Mouse (Mus musculus) CH12.LX (cell line): ENCODE measurements at regions not wholly inside any gene's neighbourhood (a gene's known extent, or its start where the extent isn't known, plus 50 kb on each side); places are given as distances from the start of the nearest gene placed in this dataset.

Source experiments
- DNase-seq: peaks from one replicate; pipeline ENCODE4 v3.0.0-alpha.2; 2013; ENCODE audit errors: extremely low read depth
- H3K27ac ChIP-seq: 2 replicates; pipeline ENCODE4 v1.5.1; 2012; ENCODE audit warnings: low read depth, mild to moderate bottlenecking, control low read depth, moderate library complexity; ENCODE audit not compliant: insufficient read depth
- H3K27me3 ChIP-seq: replicated peaks from 2 replicates; pipeline ENCODE3; 2012; ENCODE audit warnings: inconsistent platforms
- H3K36me3 ChIP-seq, 2 experiments: replicated peaks in 1 of 2; 2 replicates each; pipeline versions ENCODE3 to v1.6.1; 2012; ENCODE audit warnings: inconsistent platforms in 1 of 2, low read length in 1 of 2, mild to moderate bottlenecking in 1 of 2, mixed read lengths in 1 of 2, moderate library complexity in 1 of 2; ENCODE audit not compliant: control insufficient read depth in 1 of 2, insufficient read depth in 1 of 2
- H3K4me1 ChIP-seq, 2 experiments: 2 replicates each; pipeline ENCODE4 v1.6.1; 2012; ENCODE audit warnings: inconsistent platforms in 1 of 2, moderate library complexity in 1 of 2; ENCODE audit not compliant: insufficient read depth in 2 of 2, control insufficient read depth in 1 of 2
- H3K4me2 ChIP-seq: 2 replicates; pipeline ENCODE4 v1.6.1; 2012; ENCODE audit warnings: low read depth, mild to moderate bottlenecking, control low read depth; ENCODE audit not compliant: poor library complexity, insufficient read depth, severe bottlenecking
- H3K4me3 ChIP-seq, 3 experiments: fragments of 150-350 bp in 1 of 3; sonication (generic) in 1 of 3; replicated peaks in 1 of 3; 2 replicates each; pipeline versions ENCODE3 to v1.5.1; 2011 to 2012; ENCODE audit warnings: low read depth in 2 of 3, low read length in 2 of 3, mild to moderate bottlenecking in 2 of 3, moderate library complexity in 2 of 3, control low read depth in 1 of 3, improper control_type of control experiment in 1 of 3, inconsistent platforms in 1 of 3, mixed read lengths in 1 of 3; ENCODE audit not compliant: poor library complexity in 1 of 3
- H3K79me2 ChIP-seq: replicated peaks from 2 replicates; pipeline ENCODE4 v1.6.1; 2012; ENCODE audit warnings: mild to moderate bottlenecking, moderate library complexity; ENCODE audit not compliant: control insufficient read depth, poor library complexity, insufficient read depth, severe bottlenecking; ENCODE audit errors: extremely low read depth
- H3K9ac ChIP-seq: 2 replicates; pipeline ENCODE4 v1.6.1; 2012; ENCODE audit warnings: low read depth, mild to moderate bottlenecking, control low read depth, moderate library complexity; ENCODE audit not compliant: insufficient read depth
- H3K9me3 ChIP-seq: replicated peaks from 2 replicates; pipeline ENCODE3; 2012; ENCODE audit warnings: low read length, inconsistent platforms, mixed read lengths
- CHD2 ChIP-seq: IDR thresholded peaks from 2 replicates; pipeline ENCODE4 v1.6.1; 2011; ENCODE audit warnings: low read length, improper control_type of control experiment
- CTCF ChIP-seq, 2 experiments: IDR thresholded peaks in 1 of 2; conservative IDR thresholded peaks in 1 of 2; 2 replicates each; pipeline ENCODE4 v1.5.1; 2011 to 2012; ENCODE audit warnings: low read depth in 2 of 2, low read length in 2 of 2, improper control_type of control experiment in 1 of 2, inconsistent platforms in 1 of 2, mild to moderate bottlenecking in 1 of 2, moderate library complexity in 1 of 2
- EP300 ChIP-seq: IDR thresholded peaks from 2 replicates; pipeline ENCODE4 v1.6.1; 2011; ENCODE audit warnings: low read length, improper control_type of control experiment
- IRF4 ChIP-seq: IDR thresholded peaks from 2 replicates; pipeline ENCODE4 v1.6.1; 2014; ENCODE audit warnings: low read depth, mild to moderate bottlenecking, inconsistent platforms, low read length, improper control_type of control experiment
- MAX ChIP-seq: IDR thresholded peaks from 2 replicates; pipeline ENCODE4 v1.6.1; 2011; ENCODE audit warnings: low read length, improper control_type of control experiment
- NELFE ChIP-seq: IDR thresholded peaks from 2 replicates; pipeline ENCODE4 v1.6.1; 2011; ENCODE audit warnings: low read depth, low read length, improper control_type of control experiment
- NRF1 ChIP-seq: IDR thresholded peaks from 2 replicates; pipeline ENCODE4 v1.6.1; 2014; ENCODE audit warnings: low read depth, mild to moderate bottlenecking, inconsistent platforms, low read length, improper control_type of control experiment, moderate library complexity
- SIN3A ChIP-seq: IDR thresholded peaks from 2 replicates; pipeline ENCODE4 v1.6.1; 2012; ENCODE audit warnings: low read length, improper control_type of control experiment, inconsistent platforms
- ZKSCAN1 ChIP-seq: IDR thresholded peaks from 2 replicates; pipeline ENCODE4 v1.6.1; 2012; ENCODE audit warnings: low read depth, inconsistent platforms, low read length, improper control_type of control experiment, borderline replicate concordance
- ZNF384 ChIP-seq: IDR thresholded peaks from 2 replicates; pipeline ENCODE4 v1.6.1; 2012; ENCODE audit warnings: low read depth, low read length, improper control_type of control experiment, inconsistent platforms
- dilution Hi-C: fragments of 300-500 bp; cut with MboI; formaldehyde crosslinking; loops from 2 replicates; pipeline ENCODE4 v1.14.3; 2020; ENCODE audit warnings: low sequenced_read_pairs; ENCODE audit not compliant: extremely low pct_unique_long_range_greater_than_20kb, extremely low pct_ligation_motif_present
- in situ Hi-C: fragments of 300-500 bp; cut with MboI; formaldehyde crosslinking; loops from 3 replicates; pipeline ENCODE4 v1.14.3; 2019; ENCODE audit warnings: low sequenced_read_pairs, low pct_ligation_motif_present, low pct_unique_long_range_greater_than_20kb, mixed read lengths

DNA sequence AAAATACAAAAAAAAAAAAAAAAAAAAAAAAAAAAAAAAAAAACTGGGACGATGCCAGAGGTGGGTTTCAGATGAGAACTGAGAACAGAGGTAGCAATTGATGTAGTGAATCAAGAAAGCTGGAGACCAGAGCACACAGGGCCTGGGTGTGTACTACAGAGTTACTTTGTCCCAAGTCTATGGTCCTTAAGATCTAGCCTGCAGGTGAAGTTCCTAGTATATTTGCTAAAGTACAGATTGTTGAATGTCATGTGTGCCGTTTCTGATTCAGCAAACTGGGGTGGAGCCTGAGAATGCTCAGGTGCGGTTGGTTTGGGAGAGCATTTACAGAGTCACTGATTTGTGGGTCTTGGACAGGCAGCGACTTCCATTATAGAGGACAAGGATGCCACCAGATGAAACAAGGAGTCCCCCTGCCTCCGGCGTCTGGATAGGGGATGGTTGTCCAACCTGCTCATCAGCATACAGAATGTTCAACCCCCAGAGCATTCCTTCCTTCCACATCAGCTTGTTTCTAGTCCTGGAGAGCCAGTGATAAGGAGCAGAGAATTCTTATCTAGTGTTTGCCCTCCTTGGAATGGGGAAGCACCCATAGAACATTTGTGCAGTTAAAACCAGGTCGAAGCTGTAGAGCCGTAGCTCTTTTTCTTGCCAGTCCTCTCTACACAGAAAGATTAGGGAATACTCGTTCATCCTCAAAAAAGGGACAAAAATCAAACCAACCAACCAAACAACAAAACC, 122.5 kb upstream of the Ttc29 start:
- in situ Hi-C loops, result no loop called here
- H3K36me3 ChIP-seq, result no peaks in the 10 kb centered on the region
- no peaks in the 10 kb centered on the region for H3K9me3 ChIP-seq
- no peak for DNase-seq
- no peak overlapping the region for H3K9ac ChIP-seq
- H3K27ac ChIP-seq, result no peak overlapping the region
- no peak for TF ChIP-seq IRF4
- TF ChIP-seq ZKSCAN1, result no peak
- TF ChIP-seq ZNF384, result peak; percentile 62; the same call in 1 of the 2 replicates
- H3K27me3 ChIP-seq, result no peaks in the 10 kb centered on the region
- peaks cover 0 to 16% of the 10 kb centered on the region in 2 experiments; a peak in 2 of 4 replicates for H3K4me1 ChIP-seq
- H3K4me3 ChIP-seq, result no peak overlapping the region
- H3K79me2 ChIP-seq, result no peaks in the 10 kb centered on the region
- no peak overlapping the region for H3K4me2 ChIP-seq
- dilution Hi-C loops, result no loop called here

DNA sequence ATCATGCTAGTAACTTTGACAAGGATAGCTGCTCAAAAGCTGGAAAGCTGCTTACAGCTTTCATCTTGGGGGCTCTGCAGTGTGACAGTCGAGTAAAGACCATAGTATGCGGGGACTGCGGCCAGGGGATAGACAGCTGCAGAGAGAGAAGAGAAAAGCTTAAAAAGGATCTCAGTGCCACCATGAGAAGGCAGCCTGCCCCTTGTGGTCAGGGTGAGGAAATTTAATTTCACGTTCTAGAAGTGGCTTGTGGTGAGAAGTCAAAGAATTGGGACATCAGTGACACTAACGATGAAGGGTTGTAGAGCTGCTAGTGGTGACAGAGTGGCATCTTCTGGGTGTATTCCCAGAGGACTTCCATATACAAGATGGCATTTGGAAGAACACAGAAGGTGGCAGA, 116.7 kb upstream of the Ttc29 start:
- Histone ChIP-seq H3K27ac (no peak overlapping the region), H3K4me3 (no peak overlapping the region), H3K9ac (no peak overlapping the region), H3K27me3 (no peaks in the 10 kb centered on the region), H3K4me2 (no peak overlapping the region), H3K4me1 (peaks cover 7 to 45% of the 10 kb centered on the region in 2 experiments), H3K9me3 (no peaks in the 10 kb centered on the region), H3K36me3 (no peaks in the 10 kb centered on the region), H3K79me2 (no peaks in the 10 kb centered on the region)
- in situ Hi-C loops (no loop called here), dilution Hi-C loops (no loop called here)
- DNase-seq, result no peak
- TF ChIP-seq CTCF (conservative IDR thresholded peaks at IDR 0.05 in 1 of 2, IDR thresholded peaks at IDR 0.05 in 1 of 2; ENCODE audit: low read depth in 2 of 2, low read length in 2 of 2), result peak; percentile 25 to 60; a peak in 3 of 4 replicates
- no peak for TF ChIP-seq SIN3A

DNA sequence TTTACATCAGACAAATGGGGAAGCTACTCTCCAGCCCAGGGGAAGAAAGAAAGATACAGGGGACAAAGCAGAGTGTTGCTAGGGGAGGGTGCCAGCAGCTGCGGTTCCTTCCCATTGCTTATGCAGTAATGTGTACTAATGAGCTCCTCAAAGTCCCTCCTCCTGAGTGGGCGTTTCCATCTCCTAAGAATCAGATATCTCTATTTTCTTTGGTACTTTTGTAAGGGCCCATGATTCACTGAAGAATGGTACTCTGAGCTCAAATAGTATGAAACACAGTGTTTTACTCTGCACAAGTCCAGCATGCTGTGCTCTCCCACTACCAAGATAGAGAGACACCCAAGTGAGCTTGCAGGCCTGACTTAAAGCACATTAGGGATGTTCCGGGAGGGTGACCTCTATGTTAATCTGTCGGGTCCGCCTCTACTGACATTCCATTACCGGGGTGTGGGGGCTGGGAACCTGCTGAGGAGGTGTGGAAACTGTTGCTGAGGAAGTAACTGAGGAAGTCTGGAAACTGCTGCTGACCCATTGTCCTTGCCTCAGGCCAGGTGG, 114.8 kb upstream of the Ttc29 start:
- no peak overlapping the region for H3K4me3 ChIP-seq
- no peaks in the 10 kb centered on the region for H3K27me3 ChIP-seq
- DNase-seq, result peak; percentile 77
- H3K27ac ChIP-seq, result no peak overlapping the region; the same call in 1 of the 2 replicates
- no peaks in the 10 kb centered on the region for H3K79me2 ChIP-seq
- H3K36me3 ChIP-seq, result no peaks in the 10 kb centered on the region
- dilution Hi-C loops, result no loop called here
- peaks cover 7 to 45% of the 10 kb centered on the region in 2 experiments for H3K4me1 ChIP-seq
- H3K9me3 ChIP-seq, result no peaks in the 10 kb centered on the region
- in situ Hi-C loops, result no loop called here
- no peak overlapping the region for H3K4me2 ChIP-seq
- no peak overlapping the region for H3K9ac ChIP-seq
- no peak for TF ChIP-seq SIN3A
- 0 out of 2 replicates have a peak, but pooled peaks have one; percentile 33 for TF ChIP-seq IRF4
- no peak for TF ChIP-seq NRF1
- no peak for TF ChIP-seq NELFE
- TF ChIP-seq CHD2, result 0 out of 2 replicates have a peak, but pooled peaks have one; percentile 41
- TF ChIP-seq EP300, result 0 out of 2 replicates have a peak, but pooled peaks have one; percentile 15
- no peak for TF ChIP-seq MAX
